Mouse (Mus musculus) lung, postnatal 10 days (tissue): ENCODE results near the gene Gm20594.

Experiments used
- DNase-seq: peaks from one replicate; pipeline ENCODE4 v3.0.0; 2021

The Gm20594 gene

GRCm38 (mm10) chr6:79817616-79818015, at the start of gene Gm20594:
Gm20594 (plus strand) TSS chr6:79817916.
- no peak for DNase-seq

DNA sequence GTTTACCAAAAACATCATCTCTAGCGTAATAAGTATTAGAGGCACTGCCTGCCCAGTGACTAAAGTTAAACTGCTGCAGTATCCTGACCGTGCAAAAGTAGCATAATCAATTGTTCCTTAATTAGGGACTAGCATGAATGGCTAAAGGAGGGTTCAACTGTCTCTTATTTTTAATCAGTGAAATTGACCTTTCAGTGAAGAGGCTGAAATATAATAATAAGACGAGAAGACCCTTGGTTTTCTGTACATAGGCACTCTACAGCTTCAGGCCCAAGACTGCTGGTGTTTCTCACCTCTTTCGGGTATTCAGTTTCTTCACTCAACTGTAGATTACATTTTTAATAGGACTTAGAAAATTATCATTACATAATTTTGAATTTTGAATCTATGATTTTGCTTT, 398 bp downstream of the Gm20594 start:
- no peak for DNase-seq

DNA sequence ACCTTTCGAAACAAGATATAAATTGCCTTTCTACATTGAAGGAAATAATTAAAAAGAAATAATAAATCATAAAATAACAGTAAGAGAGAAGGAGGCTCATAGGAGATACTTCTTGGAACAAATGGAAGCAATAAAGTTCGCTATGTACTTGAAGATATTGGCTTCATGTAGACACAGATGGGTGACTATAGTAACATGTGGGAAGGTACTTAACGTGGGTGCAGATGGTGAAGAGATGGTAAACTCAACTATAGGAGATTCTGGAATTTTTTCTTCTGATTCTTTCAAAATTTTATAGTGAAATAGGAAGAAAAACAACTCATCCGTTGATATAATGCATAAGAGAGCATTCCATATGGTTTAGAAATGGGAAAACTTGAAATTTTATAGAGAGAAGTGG, 16.1 kb downstream of the Gm20594 start:
- no peak for DNase-seq

- no peak for DNase-seq
Measured at GRCm38 (mm10) chr6:79846829-79847228, 29.1 kb downstream of the Gm20594 start.
